Mouse (Mus musculus) C2C12 (cell line): Measurements from ENCODE around the gene Zdhhc23.

Experiments used
- CEBPB ChIP-seq: IDR thresholded peaks from one replicate; pipeline ENCODE4 v1.6.1; 2011; ENCODE audit warnings: low read depth, mild to moderate bottlenecking, control low read depth, moderate library complexity
- CTCF ChIP-seq: IDR thresholded peaks from one replicate; pipeline ENCODE4 v1.5.1; 2011; ENCODE audit not compliant: control insufficient read depth, insufficient read depth, insufficient read length
- MAX ChIP-seq: IDR thresholded peaks from one replicate; pipeline ENCODE4 v1.6.1; 2011; ENCODE audit warnings: mild to moderate bottlenecking, control low read depth
- MYOD1 ChIP-seq: IDR thresholded peaks from one replicate; pipeline ENCODE4 v1.6.1; 2011; ENCODE audit warnings: low read depth; ENCODE audit not compliant: control insufficient read depth, insufficient read length
- MYOG ChIP-seq: IDR thresholded peaks from one replicate; pipeline ENCODE4 v1.6.1; 2011; ENCODE audit not compliant: control insufficient read depth, insufficient read length; ENCODE audit errors: extremely low read depth
- USF1 ChIP-seq: IDR thresholded peaks from one replicate; pipeline ENCODE4 v1.6.1; 2011; ENCODE audit warnings: low read depth, mild to moderate bottlenecking, control low read depth, moderate library complexity

GRCm38 (mm10) chr16:44018986-44019548 is 39.5 kb upstream of the Zdhhc23 start:
- TF ChIP-seq MYOG (no peak), CTCF (no peak), MAX (no peak), USF1 (no peak), MYOD1 (no peak), CEBPB (no peak)
